Mouse (Mus musculus): Measurements from ENCODE around the gene Plac1.

GRCm38 (mm10) chrX:53139641-53140040, 100.3 kb downstream of the Plac1 start:
- TF ChIP-seq POLR2A (IDR thresholded peaks at IDR 0.05; ENCODE audit: extremely low read depth, insufficient read depth, low read length) (no peak), CTCF (IDR thresholded peaks at IDR 0.05; ENCODE audit: low read depth, low read length) (no peak)

Measured in liver, adult 2 months (tissue).